16 mouse cellular contexts compared by ENCODE assay signal in genomic region chr7:24116655-24117054, GRCm38 (mm10).
"Had no signal": no experiment of that assay in that cellular context is flagged by ENCODE, and none has a peak within 500 bp of the region (broad histone marks: within the 10 kb centered on the region; RNA-seq: fewer than 3 reads in every experiment).

No protein-coding gene starts in this region.

- H3K27ac ChIP-seq: neural tube, embryonic 12.5 days; neural tube, embryonic 13.5 days; neural tube, embryonic 15.5 days; stomach, embryonic 15.5 days; stomach, postnatal 0 days had no signal

- H3K36me3 ChIP-seq: neural tube, embryonic 12.5 days; neural tube, embryonic 13.5 days; stomach, embryonic 15.5 days had no signal

- H3K27me3 ChIP-seq: neural tube, embryonic 12.5 days; neural tube, embryonic 13.5 days; neural tube, embryonic 15.5 days; stomach, embryonic 15.5 days had no signal

- DNase-seq: retina, postnatal 1 day; right cerebral cortex, adult 18-20 months; right cerebral cortex, postnatal 14 days; right cerebral cortex, postnatal 25 days; right cerebral cortex, postnatal 4 days; spleen, adult 18-20 months; thymus, adult 18-20 months; thymus, adult 2 months; thymus, postnatal 14 days; thymus, postnatal 25 days; thymus, postnatal 4 days had no signal

- H3K9ac ChIP-seq: neural tube, embryonic 12.5 days; neural tube, embryonic 13.5 days; neural tube, embryonic 15.5 days; stomach, embryonic 15.5 days had no signal

- H3K9me3 ChIP-seq: neural tube, embryonic 12.5 days; neural tube, embryonic 13.5 days; neural tube, embryonic 15.5 days; stomach, embryonic 15.5 days had no signal

- H3K4me3 ChIP-seq: neural tube, embryonic 12.5 days; neural tube, embryonic 13.5 days; neural tube, embryonic 15.5 days; stomach, embryonic 15.5 days had no signal
